Mouse (Mus musculus): Measurements from ENCODE around the gene Prpf4b. TPM values are rescaled to one million over a fixed set of nuclear protein-coding genes. Genes with fewer than 3 reads are reported as not detected.
"Not testable (repeated sequence)": the region's sequence is repeated elsewhere in the genome, so short reads cannot be mapped to it uniquely, and the experiment has no call there.

The Prpf4b gene
- 54.2 and 63.2 TPM in 2 replicates for polyA plus RNA-seq (2015; fragmentation: Nextera tagmentation; extraction: Ambion mirVana)

DNA sequence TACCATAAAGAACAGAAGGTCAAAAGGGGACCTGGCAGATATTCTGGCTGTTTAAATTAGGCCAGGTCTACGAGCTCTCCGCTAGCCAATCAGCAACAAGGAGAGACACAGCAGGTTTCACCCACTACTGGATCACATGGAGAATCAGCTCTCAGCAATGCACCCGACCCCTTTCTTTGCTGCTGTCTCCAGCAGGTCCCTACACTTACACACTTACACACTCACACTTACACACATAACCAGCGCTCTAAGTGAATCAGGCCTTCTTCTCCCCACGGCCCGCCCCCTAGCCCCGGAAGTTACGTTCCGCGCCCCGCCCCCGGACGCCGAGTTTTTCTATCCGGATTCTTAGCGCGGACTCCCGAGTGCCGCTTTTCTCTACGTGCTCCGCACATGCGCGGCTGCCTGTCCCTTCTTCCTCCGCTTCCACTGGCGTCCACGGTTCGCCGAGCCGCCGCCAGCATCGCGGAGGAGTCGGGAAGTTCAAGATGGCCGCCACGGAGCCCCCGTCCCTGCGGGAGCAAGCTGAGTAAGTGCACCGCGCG lies at the start of gene Prpf4b:
TSS of gene Prpf4b (plus strand) at position 137 of the 545 bp plus-strand sequence.
- no peaks in the 10 kb centered on the region for H3K27me3 ChIP-seq (ENCODE audit: insufficient read depth, low read length)
- H3K9ac ChIP-seq (replicated peaks; ENCODE audit: low read length), result peak within 1 kb of the TSS; percentile 98
- no peaks in the 10 kb centered on the region for H3K36me3 ChIP-seq (ENCODE audit: insufficient read depth, low read length)
- H3K4me2 ChIP-seq (replicated peaks; ENCODE audit: low read depth, low read length), result peak within 1 kb of the TSS; percentile 84
- peak within 1 kb of the TSS; percentile 98 for H3K4me3 ChIP-seq (ENCODE audit: low read length)
- WGBS, result under 1% methylated on average over 40 of the region's 40 CpGs
- H3K27ac ChIP-seq (ENCODE audit: low read length), result peak within 1 kb of the TSS; percentile 99
- H3K9me3 ChIP-seq (ENCODE audit: low read length), result no peaks in the 10 kb centered on the region
- ATAC-seq (ENCODE audit: low FRiP score, low TSS enrichment), result peak; percentile 79
- H3K4me1 ChIP-seq (ENCODE audit: insufficient read depth, low read length), result peaks cover 20% of the 10 kb centered on the region

DNA sequence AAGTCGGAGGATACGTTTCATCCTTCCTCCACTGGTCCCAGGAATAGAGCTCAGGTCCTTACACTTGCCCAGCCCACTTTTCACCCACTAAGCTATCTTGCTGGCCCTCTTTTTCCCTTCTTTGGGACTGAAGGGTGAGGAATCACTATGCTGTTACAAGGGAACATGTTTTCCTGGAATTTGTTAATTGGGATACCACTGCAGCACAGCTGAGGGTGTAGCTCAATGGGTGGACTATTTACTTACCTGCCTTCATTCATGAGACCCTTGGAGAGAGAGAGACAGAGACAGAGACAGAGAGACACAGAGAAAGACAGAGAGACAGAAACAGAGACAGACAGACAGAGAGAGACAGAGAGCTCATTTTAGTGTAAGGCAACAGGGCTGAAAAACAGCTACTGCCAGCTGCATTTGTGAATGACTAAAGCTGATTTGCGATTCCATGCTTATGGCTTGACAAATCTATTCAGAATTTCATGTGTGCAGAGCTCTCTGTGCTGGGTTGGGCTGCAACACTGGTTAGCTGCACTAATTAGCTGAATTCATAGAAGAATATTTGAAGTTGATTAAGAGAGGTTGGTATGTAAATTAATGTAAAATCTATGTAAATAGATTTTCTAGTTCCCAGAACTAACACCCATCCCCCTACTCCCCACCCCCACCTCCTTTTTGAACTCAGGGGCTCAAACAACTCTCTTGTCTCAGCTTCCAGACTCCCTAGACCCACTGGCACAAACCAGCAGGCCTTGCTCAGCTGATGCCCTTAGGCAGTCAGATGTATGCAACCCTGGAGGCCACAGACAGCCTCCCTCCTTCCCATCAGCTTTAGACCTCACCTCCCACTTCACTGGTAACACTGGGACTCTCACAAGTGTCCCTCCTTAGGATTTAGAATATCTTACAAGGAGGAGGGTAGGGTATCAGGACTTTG lies 48.1 kb upstream of the Prpf4b start:
- H3K9ac ChIP-seq (replicated peaks; ENCODE audit: low read length), result no peak overlapping the region
- no peaks in the 10 kb centered on the region for H3K9me3 ChIP-seq (ENCODE audit: low read length)
- ATAC-seq (ENCODE audit: low FRiP score, low TSS enrichment), result no peak
- no peaks in the 10 kb centered on the region for H3K27me3 ChIP-seq (ENCODE audit: insufficient read depth, low read length)
- H3K4me2 ChIP-seq (replicated peaks; ENCODE audit: low read depth, low read length), result no peak overlapping the region
- no peaks in the 10 kb centered on the region for H3K36me3 ChIP-seq (ENCODE audit: insufficient read depth, low read length)
- H3K4me3 ChIP-seq (ENCODE audit: low read length), result no peak overlapping the region
- 88% methylated on average over 3 of the region's 3 CpGs for WGBS
- no peaks in the 10 kb centered on the region for H3K4me1 ChIP-seq (ENCODE audit: insufficient read depth, low read length)
- H3K27ac ChIP-seq (ENCODE audit: low read length), result no peak overlapping the region

DNA sequence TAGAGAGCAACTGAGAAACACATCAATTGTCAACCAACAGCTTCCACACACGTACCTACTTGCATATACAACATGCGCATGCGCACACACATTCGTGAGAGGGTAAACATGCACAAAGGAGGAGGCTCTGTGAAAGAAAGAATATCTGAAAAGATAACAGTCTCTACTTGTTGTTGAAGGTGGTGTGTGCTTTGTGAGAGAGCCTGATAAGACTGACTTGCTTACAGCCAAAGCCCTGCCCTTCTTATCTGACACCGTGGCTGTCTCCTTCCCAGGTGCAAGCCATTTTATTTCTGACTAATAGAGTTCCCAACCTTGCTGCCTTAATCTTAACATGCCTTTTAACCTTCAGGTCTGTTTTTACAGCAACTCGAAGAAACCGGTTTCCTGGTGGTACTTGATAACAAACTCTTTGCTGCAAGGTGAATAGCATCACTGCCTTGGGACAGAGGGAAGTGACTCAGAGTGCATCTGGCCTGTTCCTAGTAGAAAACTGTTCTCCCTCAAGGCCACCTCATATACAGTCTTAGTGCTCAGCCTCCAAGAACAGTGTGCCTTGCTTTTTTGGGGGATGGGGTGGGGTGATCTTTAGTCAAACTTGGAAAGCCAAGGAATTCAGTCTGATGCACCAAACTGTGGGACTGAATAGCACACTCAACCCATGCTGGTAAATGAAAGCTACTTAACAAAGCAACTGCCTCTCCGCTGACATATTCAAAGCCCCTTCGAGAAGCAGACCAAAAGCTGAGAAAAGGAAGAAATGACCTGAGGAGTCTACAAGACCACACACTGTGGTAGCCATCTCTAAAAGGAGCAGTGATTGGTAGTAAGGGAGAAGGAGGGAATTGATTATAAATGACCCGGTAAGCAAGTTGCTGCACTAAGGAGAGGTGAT lies 46.9 kb upstream of the Prpf4b start:
- 69% methylated on average over 10 of the region's 10 CpGs for WGBS
- Histone ChIP-seq H3K27me3 (ENCODE audit: insufficient read depth, low read length) (no peaks in the 10 kb centered on the region), H3K4me1 (ENCODE audit: insufficient read depth, low read length) (no peaks in the 10 kb centered on the region), H3K9ac (replicated peaks; ENCODE audit: low read length) (no peak overlapping the region), H3K27ac (ENCODE audit: low read length) (no peak overlapping the region), H3K4me3 (ENCODE audit: low read length) (no peak overlapping the region), H3K4me2 (replicated peaks; ENCODE audit: low read depth, low read length) (no peak overlapping the region), H3K9me3 (ENCODE audit: low read length) (no peaks in the 10 kb centered on the region), H3K36me3 (ENCODE audit: insufficient read depth, low read length) (no peaks in the 10 kb centered on the region)
- ATAC-seq (ENCODE audit: low FRiP score, low TSS enrichment), result no peak

GRCm38 (mm10) chr13:34842851-34843250 lies 32.3 kb upstream of the Prpf4b start:
- H3K9me3 ChIP-seq (ENCODE audit: low read length), result no peaks in the 10 kb centered on the region
- no peaks in the 10 kb centered on the region for H3K27me3 ChIP-seq (ENCODE audit: insufficient read depth, low read length)
- H3K36me3 ChIP-seq (ENCODE audit: insufficient read depth, low read length), result no peaks in the 10 kb centered on the region
- 52% methylated on average over 4 of the region's 4 CpGs for WGBS
- no peak overlapping the region for H3K4me2 ChIP-seq (replicated peaks; ENCODE audit: low read depth, low read length)
- no peak; the same call in 1 of the 2 replicates for ATAC-seq (ENCODE audit: low FRiP score, low TSS enrichment)
- H3K4me1 ChIP-seq (ENCODE audit: insufficient read depth, low read length), result no peaks in the 10 kb centered on the region
- H3K9ac ChIP-seq (replicated peaks; ENCODE audit: low read length), result no peak overlapping the region
- no peak overlapping the region for H3K4me3 ChIP-seq (ENCODE audit: low read length)
- no peak overlapping the region for H3K27ac ChIP-seq (ENCODE audit: low read length)

GRCm38 (mm10) chr13:34850759-34851158 lies 24.3 kb upstream of the Prpf4b start:
- Histone ChIP-seq H3K27ac (ENCODE audit: low read length) (no peak overlapping the region), H3K9ac (replicated peaks; ENCODE audit: low read length) (no peak overlapping the region), H3K9me3 (ENCODE audit: low read length) (peaks cover 25% of the 10 kb centered on the region), H3K27me3 (ENCODE audit: insufficient read depth, low read length) (no peaks in the 10 kb centered on the region), H3K36me3 (ENCODE audit: insufficient read depth, low read length) (peaks cover 8% of the 10 kb centered on the region; the same call in 1 of the 2 replicates), H3K4me1 (ENCODE audit: insufficient read depth, low read length) (no peaks in the 10 kb centered on the region), H3K4me3 (ENCODE audit: low read length) (no peak overlapping the region), H3K4me2 (replicated peaks; ENCODE audit: low read depth, low read length) (no peak overlapping the region)
- ATAC-seq (ENCODE audit: low FRiP score, low TSS enrichment), result no peak
- WGBS, result 80% methylated on average over 3 of the region's 3 CpGs

- H3K27ac ChIP-seq (ENCODE audit: low read length), result no peak overlapping the region
- no peaks in the 10 kb centered on the region for H3K27me3 ChIP-seq (ENCODE audit: insufficient read depth, low read length)
- peaks cover 8% of the 10 kb centered on the region; the same call in 1 of the 2 replicates for H3K36me3 ChIP-seq (ENCODE audit: insufficient read depth, low read length)
- H3K4me2 ChIP-seq (replicated peaks; ENCODE audit: low read depth, low read length), result no peak overlapping the region
- H3K9me3 ChIP-seq (ENCODE audit: low read length), result peaks cover 27% of the 10 kb centered on the region
- no peak overlapping the region for H3K9ac ChIP-seq (replicated peaks; ENCODE audit: low read length)
- no peak for ATAC-seq (ENCODE audit: low FRiP score, low TSS enrichment)
- 61% methylated on average over 5 of the region's 5 CpGs for WGBS
- H3K4me1 ChIP-seq (ENCODE audit: insufficient read depth, low read length), result no peaks in the 10 kb centered on the region
- H3K4me3 ChIP-seq (ENCODE audit: low read length), result no peak overlapping the region
These were observed 23.8 kb upstream of the Prpf4b start for GRCm38 (mm10) chr13:34851191-34851784.

GRCm38 (mm10) chr13:34857526-34857925 lies 17.6 kb upstream of the Prpf4b start:
- no peaks in the 10 kb centered on the region for H3K27me3 ChIP-seq (ENCODE audit: insufficient read depth, low read length)
- no peak overlapping the region for H3K27ac ChIP-seq (ENCODE audit: low read length)
- 39% methylated on average over 2 of the region's 2 CpGs for WGBS
- H3K36me3 ChIP-seq (ENCODE audit: insufficient read depth, low read length), result peaks cover 8% of the 10 kb centered on the region; the same call in 1 of the 2 replicates
- H3K4me3 ChIP-seq (ENCODE audit: low read length), result no peak overlapping the region
- ATAC-seq (ENCODE audit: low FRiP score, low TSS enrichment), result no peak
- H3K4me2 ChIP-seq (replicated peaks; ENCODE audit: low read depth, low read length), result no peak overlapping the region
- H3K9ac ChIP-seq (replicated peaks; ENCODE audit: low read length), result no peak overlapping the region
- H3K9me3 ChIP-seq (ENCODE audit: low read length), result peaks cover 27% of the 10 kb centered on the region
- no peaks in the 10 kb centered on the region for H3K4me1 ChIP-seq (ENCODE audit: insufficient read depth, low read length)

- Histone ChIP-seq H3K9me3 (ENCODE audit: low read length) (peaks cover 15% of the 10 kb centered on the region), H3K36me3 (ENCODE audit: insufficient read depth, low read length) (peaks cover 3% of the 10 kb centered on the region; the same call in 1 of the 2 replicates), H3K4me3 (ENCODE audit: low read length) (no peak overlapping the region), H3K27me3 (ENCODE audit: insufficient read depth, low read length) (no peaks in the 10 kb centered on the region), H3K4me2 (replicated peaks; ENCODE audit: low read depth, low read length) (no peak overlapping the region), H3K4me1 (ENCODE audit: insufficient read depth, low read length) (no peaks in the 10 kb centered on the region), H3K9ac (replicated peaks; ENCODE audit: low read length) (no peak overlapping the region), H3K27ac (ENCODE audit: low read length) (no peak overlapping the region)
- WGBS, result 76% methylated on average over 5 of the region's 5 CpGs
- ATAC-seq (ENCODE audit: low FRiP score, low TSS enrichment), result no peak
These were observed 15.7 kb upstream of the Prpf4b start for GRCm38 (mm10) chr13:34859406-34859805.

GRCm38 (mm10) chr13:34861166-34861565 lies 13.9 kb upstream of the Prpf4b start:
- not testable (repeated sequence) for H3K36me3 ChIP-seq (ENCODE audit: insufficient read depth, low read length); H3K27ac ChIP-seq (ENCODE audit: low read length); H3K9me3 ChIP-seq (ENCODE audit: low read length); ATAC-seq (ENCODE audit: low FRiP score, low TSS enrichment); H3K9ac ChIP-seq (replicated peaks; ENCODE audit: low read length); H3K4me3 ChIP-seq (ENCODE audit: low read length); H3K4me2 ChIP-seq (replicated peaks; ENCODE audit: low read depth, low read length); H3K27me3 ChIP-seq (ENCODE audit: insufficient read depth, low read length); H3K4me1 ChIP-seq (ENCODE audit: insufficient read depth, low read length)
- WGBS, result 39% methylated on average over 7 of the region's 8 CpGs

All from kidney, embryonic 16.5 days (tissue).